In genomic region chr10:18454161-18454560, GRCm38 (mm10) we compare ENCODE assay signal across 15 mouse cellular contexts.
DNase-seq lines count a peak whose midpoint lies in the region; ATAC-seq and TF ChIP-seq lines count a peak whose summit lies in the region.
"Had no signal": no experiment of that assay in that cellular context is flagged by ENCODE, and none has a peak within 500 bp of the region (broad histone marks: within the 10 kb centered on the region; RNA-seq: fewer than 3 reads in every experiment).

No protein-coding gene starts in this region.

- no peak overlapping the region for H3K9ac ChIP-seq in liver, postnatal 0 days (replicated peaks)
- no peak overlapping the region for H3K9ac ChIP-seq in liver, embryonic 11.5 days (ENCODE audit: low read depth, low read length)
- H3K9ac ChIP-seq: embryonic facial prominence, embryonic 15.5 days; forebrain, postnatal 0 days; hindbrain, embryonic 15.5 days; midbrain, embryonic 15.5 days; neural tube, embryonic 15.5 days had no signal

- peak; percentile 74 for DNase-seq in heart, adult 11 months
- no peak for DNase-seq in heart, adult 9 months (ENCODE audit: low spot score in 2 of 2)
- peak; percentile 58 for DNase-seq in liver
- no peak for DNase-seq in liver, postnatal 0 days
- DNase-seq in liver, embryonic 11.5 days (ENCODE audit: low spot score) = no peak
- no peak for DNase-seq in frontal cortex, postnatal 14 days (ENCODE audit: low spot score in 2 of 2)

- no peaks in the 10 kb centered on the region for H3K9me3 ChIP-seq in liver, postnatal 0 days (ENCODE audit: low read length)
- H3K9me3 ChIP-seq in liver, embryonic 11.5 days (ENCODE audit: control insufficient read depth, low read length) = no peaks in the 10 kb centered on the region
- H3K9me3 ChIP-seq: embryonic facial prominence, embryonic 15.5 days; forebrain, embryonic 10.5 days; hindbrain, embryonic 15.5 days; midbrain, embryonic 15.5 days; neural tube, embryonic 15.5 days had no signal

- H3K27me3 ChIP-seq in liver, postnatal 0 days (ENCODE audit: insufficient read depth, low read length) = no peaks in the 10 kb centered on the region
- no peaks in the 10 kb centered on the region for H3K27me3 ChIP-seq in liver, embryonic 11.5 days (replicated peaks; ENCODE audit: control insufficient read depth, insufficient read depth, low read length)
- H3K27me3 ChIP-seq: CH12.LX; embryonic facial prominence, embryonic 15.5 days; hindbrain, embryonic 15.5 days; midbrain, embryonic 15.5 days; neural tube, embryonic 15.5 days had no signal

- no peaks in the 10 kb centered on the region for H3K36me3 ChIP-seq in liver, postnatal 0 days (replicated peaks; ENCODE audit: insufficient read depth, low read length)
- no peaks in the 10 kb centered on the region for H3K36me3 ChIP-seq in liver, embryonic 11.5 days (ENCODE audit: control insufficient read depth, insufficient read depth, low read length)
- H3K36me3 ChIP-seq: embryonic facial prominence, embryonic 15.5 days; forebrain, embryonic 10.5 days; hindbrain, embryonic 15.5 days; midbrain, embryonic 15.5 days; neural tube, embryonic 15.5 days had no signal

- no peak for TF ChIP-seq EP300 in liver, postnatal 0 days (IDR thresholded peaks at IDR 0.05; ENCODE audit: low read depth)

- WGBS in liver, postnatal 0 days (ENCODE audit: insufficient replicate concordance) = 48% methylated on average over 3 of the region's 3 CpGs
- 48% methylated on average over 3 of the region's 3 CpGs for WGBS in liver, embryonic 11.5 days

- H3K4me2 ChIP-seq in liver, postnatal 0 days (ENCODE audit: low read depth, low read length) = no peak overlapping the region
- H3K4me2 ChIP-seq in liver, embryonic 11.5 days = no peak overlapping the region; the same call in 1 of the 2 replicates
- H3K4me2 ChIP-seq: embryonic facial prominence, embryonic 15.5 days; hindbrain, embryonic 15.5 days; midbrain, embryonic 15.5 days; neural tube, embryonic 15.5 days had no signal

- TF ChIP-seq CTCF in liver, postnatal 0 days (IDR thresholded peaks at IDR 0.05; ENCODE audit: low read depth) = no peak

- H3K4me3 ChIP-seq in liver, postnatal 0 days (ENCODE audit: low read depth, low read length) = no peak overlapping the region
- H3K4me3 ChIP-seq in liver, embryonic 11.5 days (ENCODE audit: low read depth, low read length) = no peak overlapping the region
- H3K4me3 ChIP-seq: embryonic facial prominence, embryonic 15.5 days; forebrain, embryonic 10.5 days; hindbrain, embryonic 15.5 days; midbrain, embryonic 15.5 days; neural tube, embryonic 15.5 days had no signal

- H3K4me1 ChIP-seq in liver, postnatal 0 days (ENCODE audit: insufficient read depth) = no peaks in the 10 kb centered on the region
- H3K4me1 ChIP-seq in liver, embryonic 11.5 days (replicated peaks; ENCODE audit: control insufficient read depth, insufficient read depth, low read length) = peaks cover 9% of the 10 kb centered on the region

- ATAC-seq in liver, postnatal 0 days = no peak
- peak; percentile 89 for ATAC-seq in liver, embryonic 11.5 days (replicated peaks; ENCODE audit: low FRiP score)
- ATAC-seq in megakaryocyte-erythroid progenitor cell, adult 5-6 weeks (replicated peaks; ENCODE audit: low FRiP score, low TSS enrichment, poor library complexity, severe bottlenecking) = peak; percentile 84

- H3K27ac ChIP-seq in liver, postnatal 0 days (ENCODE audit: low read depth) = no peak overlapping the region
- H3K27ac ChIP-seq in liver, embryonic 11.5 days (ENCODE audit: low read depth, low read length) = peak overlapping the region; percentile 5; the same call in 1 of the 2 replicates
- H3K27ac ChIP-seq: embryonic facial prominence, embryonic 15.5 days; forebrain, embryonic 10.5 days; hindbrain, embryonic 15.5 days; kidney, postnatal 0 days; midbrain, embryonic 15.5 days; neural tube, embryonic 15.5 days had no signal

Comparison
In these comparisons a context has a peak if more than half of its experiments do, and no peak if none do; other contexts are left out.
1. DNase-seq: peak in heart, adult 11 months (single experiment) and liver (single experiment); none in heart, adult 9 months (0 of 2), liver, postnatal 0 days (single experiment), liver, embryonic 11.5 days (single experiment) and frontal cortex, postnatal 14 days (0 of 2).